Mouse (Mus musculus): Measurements from ENCODE around the gene Rnf135. TPM values are rescaled to one million over a fixed set of nuclear protein-coding genes. Genes with fewer than 3 reads are reported as not detected.
A peak's percentile ranks its signal among the peaks of the same experiment; 100 is the strongest.
"Not testable (repeated sequence)": the region's sequence is repeated elsewhere in the genome, so short reads cannot be mapped to it uniquely, and the experiment has no call there.

Rnf135 gene
- polyA plus RNA-seq, 1 experiment from 2014 or later: 8.4 TPM

GRCm38 (mm10) chr11:80147748-80148147 lies 35.9 kb upstream of the Rnf135 start:
- Histone ChIP-seq H3K4me2 (replicated peaks; ENCODE audit: low read depth, low read length) (no peak overlapping the region), H3K4me3 (ENCODE audit: low read depth, low read length) (no peak overlapping the region), H3K27ac (ENCODE audit: low read length) (no peak overlapping the region), H3K36me3 (ENCODE audit: control insufficient read depth, insufficient read depth, low read length) (no peaks in the 10 kb centered on the region), H3K9ac (replicated peaks; ENCODE audit: low read depth, low read length) (no peak overlapping the region), H3K9me3 (ENCODE audit: control insufficient read depth, low read depth, low read length) (no peaks in the 10 kb centered on the region), H3K27me3 (ENCODE audit: control insufficient read depth, insufficient read depth, low read length) (no peaks in the 10 kb centered on the region), H3K4me1 (ENCODE audit: control insufficient read depth, insufficient read depth, low read length) (no peaks in the 10 kb centered on the region)
- no peak for ATAC-seq (ENCODE audit: insufficient number of reproducible peaks, insufficient read depth, low FRiP score, low read depth)
- WGBS: 76% methylated on average over 6 of the region's 6 CpGs

DNA sequence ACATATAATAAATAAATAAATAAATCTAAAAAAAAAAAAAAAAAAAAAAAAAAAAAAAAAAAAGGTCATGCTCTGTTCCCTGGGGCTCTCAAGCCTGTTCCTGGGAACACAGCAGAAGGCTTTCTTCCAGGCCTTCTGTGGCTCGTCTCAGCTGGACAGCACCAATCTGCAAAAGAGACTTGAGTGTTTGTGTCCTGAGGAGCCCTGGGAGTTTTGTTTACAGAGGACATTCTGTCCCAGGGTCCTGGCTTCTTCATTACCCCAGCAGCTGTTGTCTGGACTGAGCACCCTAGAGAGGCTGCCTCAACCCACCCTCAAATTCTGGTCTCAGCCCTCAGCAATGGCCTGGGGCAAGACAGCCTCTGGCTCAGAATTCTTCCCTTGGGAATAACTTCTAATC lies 35.3 kb upstream of the Rnf135 start:
- no peak overlapping the region for H3K27ac ChIP-seq (ENCODE audit: low read length)
- 32% methylated on average over 1 of the region's 1 CpGs for WGBS
- H3K27me3 ChIP-seq (ENCODE audit: control insufficient read depth, insufficient read depth, low read length): peaks cover 4% of the 10 kb centered on the region
- H3K9me3 ChIP-seq (ENCODE audit: control insufficient read depth, low read depth, low read length): no peaks in the 10 kb centered on the region
- no peak overlapping the region for H3K4me2 ChIP-seq (replicated peaks; ENCODE audit: low read depth, low read length)
- peak; percentile 56; the same call in 1 of the 2 replicates for ATAC-seq (ENCODE audit: insufficient number of reproducible peaks, insufficient read depth, low FRiP score, low read depth)
- no peaks in the 10 kb centered on the region for H3K4me1 ChIP-seq (ENCODE audit: control insufficient read depth, insufficient read depth, low read length)
- no peak overlapping the region for H3K9ac ChIP-seq (replicated peaks; ENCODE audit: low read depth, low read length)
- no peaks in the 10 kb centered on the region for H3K36me3 ChIP-seq (ENCODE audit: control insufficient read depth, insufficient read depth, low read length)
- H3K4me3 ChIP-seq (ENCODE audit: low read depth, low read length): no peak overlapping the region

- not testable (repeated sequence) for H3K4me2 ChIP-seq (replicated peaks; ENCODE audit: low read depth, low read length); ATAC-seq (ENCODE audit: insufficient number of reproducible peaks, insufficient read depth, low FRiP score, low read depth); H3K27ac ChIP-seq (ENCODE audit: low read length); H3K9ac ChIP-seq (replicated peaks; ENCODE audit: low read depth, low read length); H3K27me3 ChIP-seq (ENCODE audit: control insufficient read depth, insufficient read depth, low read length); H3K9me3 ChIP-seq (ENCODE audit: control insufficient read depth, low read depth, low read length); H3K4me3 ChIP-seq (ENCODE audit: low read depth, low read length); H3K36me3 ChIP-seq (ENCODE audit: control insufficient read depth, insufficient read depth, low read length); H3K4me1 ChIP-seq (ENCODE audit: control insufficient read depth, insufficient read depth, low read length)
- WGBS: 38% methylated on average over 1 of the region's 4 CpGs
Measured at GRCm38 (mm10) chr11:80148974-80149373, 34.7 kb upstream of the Rnf135 start.

GRCm38 (mm10) chr11:80149412-80150023 lies 34.1 kb upstream of the Rnf135 start:
- ATAC-seq (ENCODE audit: insufficient number of reproducible peaks, insufficient read depth, low FRiP score, low read depth): no peak
- 85% methylated on average over 8 of the region's 8 CpGs for WGBS

GRCm38 (mm10) chr11:80150566-80150965 lies 33.1 kb upstream of the Rnf135 start:
- no peak for ATAC-seq (ENCODE audit: insufficient number of reproducible peaks, insufficient read depth, low FRiP score, low read depth)
- WGBS: 80% methylated on average over 5 of the region's 5 CpGs
- Histone ChIP-seq H3K4me3 (ENCODE audit: low read depth, low read length) (no peak overlapping the region), H3K36me3 (ENCODE audit: control insufficient read depth, insufficient read depth, low read length) (no peaks in the 10 kb centered on the region), H3K27me3 (ENCODE audit: control insufficient read depth, insufficient read depth, low read length) (peaks cover 23% of the 10 kb centered on the region), H3K4me2 (replicated peaks; ENCODE audit: low read depth, low read length) (no peak overlapping the region), H3K9me3 (ENCODE audit: control insufficient read depth, low read depth, low read length) (no peaks in the 10 kb centered on the region), H3K9ac (replicated peaks; ENCODE audit: low read depth, low read length) (no peak overlapping the region), H3K4me1 (ENCODE audit: control insufficient read depth, insufficient read depth, low read length) (peaks cover 5% of the 10 kb centered on the region; the same call in 1 of the 2 replicates), H3K27ac (ENCODE audit: low read length) (no peak overlapping the region)

More at GRCm38 (mm10) chr11:80149412-80150023, 34.1 kb upstream of the Rnf135 start:
- Histone ChIP-seq H3K27ac (ENCODE audit: low read length) (no peak overlapping the region), H3K9ac (replicated peaks; ENCODE audit: low read depth, low read length) (no peak overlapping the region), H3K4me3 (ENCODE audit: low read depth, low read length) (no peak overlapping the region), H3K4me2 (replicated peaks; ENCODE audit: low read depth, low read length) (no peak overlapping the region), H3K27me3 (ENCODE audit: control insufficient read depth, insufficient read depth, low read length) (peaks cover 15% of the 10 kb centered on the region), H3K36me3 (ENCODE audit: control insufficient read depth, insufficient read depth, low read length) (no peaks in the 10 kb centered on the region), H3K4me1 (ENCODE audit: control insufficient read depth, insufficient read depth, low read length) (peaks cover 5% of the 10 kb centered on the region; the same call in 1 of the 2 replicates), H3K9me3 (ENCODE audit: control insufficient read depth, low read depth, low read length) (no peaks in the 10 kb centered on the region)

DNA sequence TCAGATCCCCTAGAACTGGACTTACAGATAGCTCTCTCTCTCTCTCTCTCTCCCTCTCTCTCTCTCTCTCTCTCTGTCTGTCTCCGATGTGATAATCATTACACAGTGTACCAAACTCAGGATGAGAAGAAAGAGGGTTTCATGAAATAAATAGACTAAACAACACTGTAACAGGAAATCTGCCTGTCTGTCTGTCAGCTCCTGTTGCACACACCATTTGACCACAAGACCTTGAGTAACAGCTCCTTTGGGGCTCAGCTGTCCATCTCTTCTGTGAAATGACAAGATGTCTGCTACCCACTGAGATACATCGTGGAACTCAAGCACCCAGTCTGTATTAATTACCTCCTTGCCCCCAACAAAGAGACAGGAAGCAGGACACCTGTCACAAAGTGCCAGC lies 32.1 kb upstream of the Rnf135 start:
- peaks cover 23% of the 10 kb centered on the region for H3K27me3 ChIP-seq (ENCODE audit: control insufficient read depth, insufficient read depth, low read length)
- H3K4me2 ChIP-seq (replicated peaks; ENCODE audit: low read depth, low read length): no peak overlapping the region
- no peak for ATAC-seq (ENCODE audit: insufficient number of reproducible peaks, insufficient read depth, low FRiP score, low read depth)
- H3K4me3 ChIP-seq (ENCODE audit: low read depth, low read length): no peak overlapping the region
- no peak overlapping the region for H3K27ac ChIP-seq (ENCODE audit: low read length)
- peaks cover 5% of the 10 kb centered on the region; the same call in 1 of the 2 replicates for H3K4me1 ChIP-seq (ENCODE audit: control insufficient read depth, insufficient read depth, low read length)
- H3K36me3 ChIP-seq (ENCODE audit: control insufficient read depth, insufficient read depth, low read length): no peaks in the 10 kb centered on the region
- WGBS: 60% methylated on average over 2 of the region's 2 CpGs
- H3K9ac ChIP-seq (replicated peaks; ENCODE audit: low read depth, low read length): no peak overlapping the region
- H3K9me3 ChIP-seq (ENCODE audit: control insufficient read depth, low read depth, low read length): no peaks in the 10 kb centered on the region

DNA sequence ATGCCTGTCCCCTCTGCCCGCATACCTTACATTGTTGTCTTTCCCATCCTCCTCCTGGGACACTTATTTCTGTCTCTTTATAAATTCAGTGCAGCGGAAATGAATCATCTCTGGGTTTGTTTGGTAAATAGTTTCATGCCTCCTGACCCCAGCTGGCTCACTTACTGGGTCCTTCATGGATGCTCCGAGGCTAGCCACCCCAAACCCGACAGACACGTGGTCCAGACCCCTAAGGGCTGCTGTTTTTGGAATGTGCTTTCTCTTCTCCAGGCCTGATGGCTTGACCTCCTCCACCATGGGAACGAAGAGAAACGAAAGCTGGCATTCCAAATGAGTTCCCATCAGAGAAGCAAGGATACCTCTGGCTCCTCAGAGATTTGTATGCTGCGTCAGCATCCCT lies 31.3 kb upstream of the Rnf135 start:
- Histone ChIP-seq H3K9me3 (ENCODE audit: control insufficient read depth, low read depth, low read length) (no peaks in the 10 kb centered on the region), H3K4me3 (ENCODE audit: low read depth, low read length) (no peak overlapping the region), H3K27ac (ENCODE audit: low read length) (no peak overlapping the region), H3K36me3 (ENCODE audit: control insufficient read depth, insufficient read depth, low read length) (no peaks in the 10 kb centered on the region), H3K4me1 (ENCODE audit: control insufficient read depth, insufficient read depth, low read length) (peaks cover 5% of the 10 kb centered on the region; the same call in 1 of the 2 replicates), H3K4me2 (replicated peaks; ENCODE audit: low read depth, low read length) (no peak overlapping the region), H3K9ac (replicated peaks; ENCODE audit: low read depth, low read length) (no peak overlapping the region), H3K27me3 (ENCODE audit: control insufficient read depth, insufficient read depth, low read length) (peaks cover 23% of the 10 kb centered on the region)
- no peak for ATAC-seq (ENCODE audit: insufficient number of reproducible peaks, insufficient read depth, low FRiP score, low read depth)
- 63% methylated on average over 8 of the region's 8 CpGs for WGBS

GRCm38 (mm10) chr11:80153857-80154495 lies 29.7 kb upstream of the Rnf135 start, which contains the start of gene Adap2:
Gene Adap2, plus strand, starts transcription at chr11:80154105.
- Histone ChIP-seq H3K27me3 (ENCODE audit: control insufficient read depth, insufficient read depth, low read length) (peaks cover 23% of the 10 kb centered on the region), H3K4me1 (ENCODE audit: control insufficient read depth, insufficient read depth, low read length) (peaks cover 5% of the 10 kb centered on the region; the same call in 1 of the 2 replicates), H3K4me3 (ENCODE audit: low read depth, low read length) (peak within 1 kb of the TSS; percentile 50), H3K27ac (ENCODE audit: low read length) (no peak within 1 kb of the TSS), H3K4me2 (replicated peaks; ENCODE audit: low read depth, low read length) (peak within 1 kb of the TSS; percentile 78), H3K9ac (replicated peaks; ENCODE audit: low read depth, low read length) (0 out of 2 replicates have a peak within 1 kb of the TSS, but pooled peaks have one; percentile 3), H3K36me3 (ENCODE audit: control insufficient read depth, insufficient read depth, low read length) (no peaks in the 10 kb centered on the region), H3K9me3 (ENCODE audit: control insufficient read depth, low read depth, low read length) (no peaks in the 10 kb centered on the region)
- 2% methylated on average over 47 of the region's 47 CpGs for WGBS
- ATAC-seq (ENCODE audit: insufficient number of reproducible peaks, insufficient read depth, low FRiP score, low read depth): peak; percentile 94
